Mouse (Mus musculus): ENCODE data around the gene Ttc25.
"Not testable (repeated sequence)": the region's sequence is repeated elsewhere in the genome, so short reads cannot be mapped to it uniquely, and the experiment has no call there.

The Ttc25 gene

DNA sequence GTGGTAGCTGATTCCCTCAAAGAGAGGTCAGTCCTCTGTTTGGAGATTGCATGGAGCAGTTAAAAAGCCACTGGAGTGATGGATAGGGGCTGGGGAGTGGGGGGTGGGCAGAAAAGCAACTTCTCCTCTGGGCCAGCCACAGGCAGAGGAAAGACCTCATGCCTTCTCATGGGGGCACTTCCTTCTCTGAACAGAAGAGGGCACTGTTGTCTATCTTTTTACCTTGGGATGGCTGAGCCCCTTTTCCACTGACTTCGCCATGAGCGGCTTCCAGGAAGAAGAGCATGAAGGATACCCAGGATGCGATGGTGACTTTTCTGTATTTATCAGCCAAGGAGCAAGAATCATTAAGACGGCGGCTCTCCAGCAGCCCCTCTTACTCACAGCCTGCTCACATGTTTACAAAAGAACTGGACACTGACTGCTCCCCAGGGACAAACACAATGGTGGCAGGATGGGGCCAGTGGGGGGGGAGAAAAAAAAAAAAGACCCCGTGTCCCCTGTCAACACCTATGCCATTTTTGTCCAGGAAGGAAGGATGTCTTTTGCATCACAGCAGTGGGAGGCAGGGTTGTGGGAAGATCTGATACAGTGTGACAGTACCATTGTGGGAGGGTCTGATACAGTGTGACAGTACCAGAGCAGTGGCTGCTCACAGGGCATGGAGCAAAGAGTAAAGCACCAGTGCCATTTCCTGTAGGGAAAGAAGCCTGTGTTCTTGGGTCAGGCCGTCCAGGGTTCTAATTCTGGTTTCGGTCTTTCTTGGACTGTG lies 25.2 kb downstream of the Ttc25 start:
- peak; percentile 82 for DNase-seq (ENCODE audit: low read depth)

DNA sequence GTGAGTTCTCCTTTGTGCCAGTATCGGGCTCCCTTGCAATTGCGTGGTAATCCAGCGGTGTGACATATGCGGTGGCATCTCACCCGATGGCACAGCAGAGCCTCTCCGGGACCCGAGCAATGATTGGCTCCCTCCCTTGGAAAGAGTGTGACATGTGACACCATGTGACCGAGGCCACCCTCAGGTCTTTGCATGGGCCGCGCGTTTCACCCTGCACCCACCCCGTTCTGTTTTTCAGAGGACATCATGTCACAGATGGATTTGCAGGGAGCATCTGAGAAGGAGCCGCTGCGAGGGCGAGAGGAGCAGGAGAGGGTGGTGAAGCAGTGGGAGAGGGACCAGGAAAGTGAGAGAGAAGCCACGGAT lies 25.8 kb downstream of the Ttc25 start:
- DNase-seq (ENCODE audit: low read depth): no peak

DNA sequence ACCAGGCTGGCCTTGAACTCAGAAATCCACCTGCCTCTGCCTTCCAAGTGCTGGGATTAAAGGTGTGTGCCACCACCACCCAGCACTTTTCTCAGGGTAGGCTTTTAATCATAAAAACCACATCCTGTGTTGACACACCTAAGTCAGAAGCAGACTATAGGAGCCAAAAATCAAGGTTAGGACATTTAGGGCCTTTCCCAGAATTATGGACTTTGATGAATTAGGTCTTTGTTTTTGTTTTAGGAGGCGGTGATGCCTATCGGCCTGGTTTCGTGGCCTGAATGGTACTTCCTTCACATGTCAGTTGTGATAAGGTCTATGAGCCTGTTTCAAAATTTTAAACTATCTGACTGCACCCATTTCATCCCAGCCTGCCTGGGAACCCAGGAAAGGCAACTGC lies 28.8 kb downstream of the Ttc25 start:
- DNase-seq (ENCODE audit: low read depth): no peak

DNA sequence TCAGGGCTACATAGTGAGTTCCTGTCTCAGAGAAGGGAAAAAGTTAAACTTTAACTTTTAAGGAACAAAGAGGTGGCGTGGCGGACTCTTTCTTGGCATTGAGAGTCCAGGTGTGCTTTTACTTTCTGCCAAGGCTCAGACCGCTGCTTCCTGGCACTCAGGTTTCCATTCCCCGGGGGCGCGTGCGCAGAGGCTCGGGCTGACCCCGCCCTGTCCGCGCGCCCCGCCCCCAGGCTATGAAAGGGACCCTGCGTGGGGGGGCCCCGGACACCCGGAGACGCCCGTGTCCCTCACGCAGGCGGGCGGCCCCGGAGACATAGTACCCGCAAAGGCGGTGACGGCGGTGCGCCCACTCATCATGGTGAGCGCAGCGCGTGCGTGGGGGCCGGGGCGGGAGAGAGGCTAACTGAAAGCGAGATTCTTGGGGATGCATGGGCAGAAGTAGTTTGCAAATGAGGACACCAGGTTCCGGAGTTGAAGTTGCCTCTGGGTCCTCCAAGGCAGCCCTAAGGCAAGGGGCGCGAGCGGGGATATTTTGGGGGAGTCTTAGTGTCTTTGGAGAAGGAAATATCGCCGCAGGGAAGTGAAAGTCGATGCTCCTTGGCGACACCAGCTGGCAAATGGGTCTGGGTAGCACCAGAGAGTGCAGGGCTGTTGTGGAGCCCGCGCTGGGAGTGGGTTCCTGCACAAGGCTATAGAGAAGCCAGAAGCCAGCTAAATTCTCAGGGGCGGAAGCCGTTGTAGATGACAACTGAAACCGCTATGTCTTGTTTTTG lies 29.5 kb downstream of the Ttc25 start, which contains the start of gene Cnp:
Gene Cnp, plus strand, starts transcription at position 197 of the 776 bp plus-strand sequence.
- DNase-seq (ENCODE audit: low read depth): peak; percentile 73

DNA sequence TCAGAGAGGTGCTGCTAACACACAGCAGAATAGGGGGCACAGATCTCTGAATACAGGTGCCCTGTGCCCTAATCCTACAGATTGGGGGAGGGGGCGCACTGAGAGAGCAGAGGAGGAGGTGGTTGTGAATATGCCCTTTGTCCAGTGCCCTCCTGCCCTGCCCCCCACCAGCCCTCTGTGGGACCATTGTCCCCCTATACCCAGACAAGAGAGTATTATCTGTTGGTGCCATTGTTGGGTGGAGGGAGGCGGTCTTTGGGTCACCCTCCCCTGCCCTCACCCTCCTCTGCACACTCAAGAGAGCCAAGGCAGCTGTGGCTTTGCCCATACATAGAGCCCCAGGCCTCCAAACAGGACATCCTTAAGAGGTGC lies 30.1 kb downstream of the Ttc25 start:
- DNase-seq (ENCODE audit: low read depth): no peak

DNA sequence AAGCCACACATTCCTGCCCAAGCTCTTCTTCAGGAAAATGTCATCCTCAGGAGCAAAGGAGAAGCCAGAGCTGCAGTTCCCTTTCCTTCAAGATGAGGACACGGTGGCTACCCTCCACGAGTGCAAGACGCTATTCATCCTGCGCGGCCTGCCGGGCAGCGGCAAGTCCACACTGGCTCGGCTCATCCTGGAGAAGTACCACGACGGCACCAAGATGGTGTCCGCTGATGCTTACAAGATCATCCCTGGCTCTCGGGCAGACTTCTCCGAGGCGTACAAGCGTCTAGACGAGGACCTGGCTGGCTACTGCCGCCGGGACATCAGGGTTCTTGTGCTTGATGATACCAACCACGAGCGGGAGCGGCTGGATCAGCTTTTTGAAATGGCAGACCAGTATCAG lies 30.8 kb downstream of the Ttc25 start:
- no peak for DNase-seq (ENCODE audit: low read depth)

DNA sequence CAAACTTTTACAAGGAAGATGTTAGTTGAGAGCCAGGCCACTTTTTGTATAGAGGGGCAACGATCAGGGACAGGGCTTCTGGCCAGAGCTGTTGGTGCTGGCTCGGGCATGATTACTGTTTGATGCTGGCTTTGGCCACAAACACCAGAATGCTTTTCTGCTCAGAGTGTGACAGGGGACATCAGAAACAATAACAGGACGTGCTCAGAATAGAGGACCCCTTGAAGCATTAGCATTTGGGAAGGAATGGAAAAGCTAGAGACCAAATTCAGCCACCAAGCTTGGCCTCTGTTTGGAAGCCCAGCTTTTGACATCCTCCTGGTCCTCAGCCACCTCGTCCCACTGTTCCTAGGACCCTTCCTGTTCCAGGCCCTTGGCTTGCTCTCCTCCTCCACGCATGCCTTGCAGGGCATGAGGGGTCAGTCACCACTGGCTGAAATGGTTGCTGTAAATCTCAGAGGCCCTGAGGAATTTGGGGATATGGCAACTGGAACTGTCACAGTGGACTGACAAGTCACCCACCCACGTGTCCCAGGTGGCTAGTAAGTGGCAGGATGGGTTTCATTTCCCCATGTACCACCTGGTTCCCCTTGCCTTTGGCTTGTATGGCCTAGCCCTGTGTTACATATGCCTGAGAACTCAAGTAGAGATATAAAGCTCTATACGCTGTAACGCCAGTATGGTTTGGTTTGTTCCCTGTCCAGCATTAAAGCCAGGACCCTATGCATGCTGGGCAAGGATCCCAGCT lies 32.6 kb downstream of the Ttc25 start:
- DNase-seq (ENCODE audit: low read depth): no peak

DNA sequence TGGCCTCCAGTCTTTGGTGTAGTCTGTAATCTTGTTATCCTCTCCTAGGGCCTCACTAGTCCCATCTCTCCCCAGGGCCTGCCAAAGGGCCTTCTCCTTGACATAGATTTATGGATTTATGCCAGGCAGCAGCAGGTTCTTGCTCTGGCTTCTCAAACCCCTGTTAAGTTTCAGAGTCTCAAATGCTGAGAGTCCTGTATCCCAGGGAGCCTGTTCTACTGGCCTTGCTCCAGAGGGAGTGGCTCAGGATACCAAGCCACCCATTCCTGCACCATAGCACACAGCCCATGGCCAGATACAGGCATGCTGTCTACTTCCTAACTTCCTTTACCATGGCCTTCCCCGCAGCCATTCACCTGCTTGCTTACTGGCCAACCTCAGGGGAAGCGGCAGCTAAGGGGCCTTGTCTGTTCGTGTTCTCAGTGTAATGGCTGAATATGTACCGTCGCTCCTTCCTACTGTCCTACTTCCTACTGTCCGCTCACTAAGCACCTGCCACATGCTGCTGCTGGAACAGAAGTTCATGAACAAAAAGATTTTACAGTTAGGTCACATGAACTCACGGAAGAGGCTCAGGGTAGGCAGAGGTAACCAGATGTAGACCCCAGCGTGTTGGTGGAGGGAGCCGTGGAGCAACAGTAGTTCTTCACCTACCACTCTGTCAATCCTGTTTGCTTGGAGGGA lies 33.9 kb downstream of the Ttc25 start:
- no peak for DNase-seq (ENCODE audit: low read depth)

DNA sequence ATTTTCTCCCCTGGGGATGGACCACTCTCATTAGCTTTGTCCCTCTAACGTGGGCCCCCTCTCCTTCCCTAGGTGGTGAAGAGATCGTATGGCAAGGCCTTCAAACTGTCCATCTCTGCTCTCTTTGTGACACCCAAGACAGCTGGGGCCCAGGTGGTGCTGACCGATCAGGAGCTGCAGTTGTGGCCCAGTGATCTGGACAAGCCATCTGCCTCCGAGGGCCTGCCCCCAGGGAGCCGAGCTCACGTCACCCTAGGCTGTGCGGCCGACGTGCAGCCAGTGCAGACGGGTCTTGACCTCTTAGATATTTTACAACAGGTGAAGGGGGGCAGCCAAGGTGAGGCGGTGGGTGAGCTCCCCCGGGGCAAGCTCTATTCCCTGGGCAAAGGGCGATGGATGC lies 34.9 kb downstream of the Ttc25 start:
- no peak for DNase-seq (ENCODE audit: low read depth)

DNA sequence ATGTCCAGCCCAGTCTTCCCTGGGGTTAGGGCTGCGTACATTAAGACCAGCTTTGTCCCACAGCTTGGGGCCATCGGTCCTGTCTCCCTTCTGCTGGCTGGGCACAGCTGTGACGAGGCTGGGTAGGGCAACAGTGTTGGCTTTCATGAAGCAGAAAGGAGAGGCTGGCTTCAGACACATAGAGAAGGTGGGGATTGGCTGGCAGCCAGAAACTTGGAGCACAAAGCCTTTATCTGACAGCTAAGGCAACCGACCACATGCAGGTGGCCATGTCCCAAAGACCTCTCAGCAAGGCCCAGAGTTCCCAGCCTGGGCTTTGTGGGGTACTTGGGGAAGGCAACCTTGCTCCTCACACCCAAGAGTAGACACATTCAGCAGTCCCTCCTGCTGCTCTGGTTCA lies 36.3 kb downstream of the Ttc25 start:
- DNase-seq (ENCODE audit: low read depth): peak; percentile 19

DNA sequence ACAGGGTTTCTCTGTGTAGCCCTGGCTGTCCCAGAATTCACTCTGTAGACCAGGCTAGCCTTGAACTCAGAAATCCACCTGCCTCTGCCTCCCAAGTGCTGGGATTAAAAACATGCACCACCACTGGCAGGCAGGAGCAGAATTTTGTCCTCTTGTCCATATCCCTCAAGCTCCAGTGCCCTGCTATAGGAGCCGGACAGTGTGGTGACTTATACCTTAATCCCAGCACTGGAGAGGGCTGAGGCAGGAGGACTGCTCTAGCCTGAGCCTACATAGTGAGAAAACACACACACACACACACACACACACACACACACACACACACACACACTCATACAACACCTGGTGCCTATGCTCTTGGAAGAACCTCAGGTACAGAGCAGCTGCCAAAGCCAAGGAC lies 37.0 kb downstream of the Ttc25 start:
- DNase-seq (ENCODE audit: low read depth): not testable (repeated sequence)

DNA sequence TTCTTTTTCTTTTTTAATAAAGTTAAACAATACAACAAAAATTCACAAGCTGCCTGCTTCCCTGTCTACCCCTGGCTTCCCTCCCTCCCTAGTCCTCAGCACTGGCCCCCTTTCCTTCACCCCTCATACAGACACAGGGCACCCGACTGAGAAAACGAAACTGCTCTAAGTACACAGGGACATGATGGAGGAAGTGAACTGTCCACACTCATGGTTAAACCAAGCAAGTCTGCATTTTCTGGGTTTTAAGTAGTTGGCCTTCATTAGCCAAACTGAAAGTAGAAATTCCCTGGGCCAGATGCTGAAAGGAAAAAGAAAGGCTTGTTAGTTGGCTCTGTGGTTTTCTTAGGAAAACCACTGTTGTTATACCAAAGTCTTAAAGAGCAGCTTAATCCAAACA lies 37.4 kb downstream of the Ttc25 start:
- DNase-seq (ENCODE audit: low read depth): peak; percentile 21

DNA sequence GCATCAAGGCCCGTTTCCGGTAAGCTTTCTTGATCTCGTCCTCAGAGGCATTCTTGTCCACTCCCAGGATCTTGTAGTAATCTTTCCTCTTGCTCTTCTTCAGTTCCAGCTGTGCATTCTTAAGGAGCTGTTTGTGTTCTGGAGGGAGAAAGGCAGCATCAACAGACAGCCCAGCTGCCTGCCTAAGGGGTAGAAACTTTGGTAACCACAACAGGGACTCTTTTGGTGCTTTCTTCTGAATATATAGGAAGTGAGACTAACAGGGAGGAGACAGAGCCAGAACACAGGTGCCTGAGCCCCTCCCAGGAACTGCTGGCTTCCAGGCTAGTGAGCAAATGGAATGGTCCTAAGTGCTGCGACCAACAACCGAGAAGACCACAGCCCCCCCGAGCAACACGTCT lies 39.2 kb downstream of the Ttc25 start:
- no peak for DNase-seq (ENCODE audit: low read depth)

DNA sequence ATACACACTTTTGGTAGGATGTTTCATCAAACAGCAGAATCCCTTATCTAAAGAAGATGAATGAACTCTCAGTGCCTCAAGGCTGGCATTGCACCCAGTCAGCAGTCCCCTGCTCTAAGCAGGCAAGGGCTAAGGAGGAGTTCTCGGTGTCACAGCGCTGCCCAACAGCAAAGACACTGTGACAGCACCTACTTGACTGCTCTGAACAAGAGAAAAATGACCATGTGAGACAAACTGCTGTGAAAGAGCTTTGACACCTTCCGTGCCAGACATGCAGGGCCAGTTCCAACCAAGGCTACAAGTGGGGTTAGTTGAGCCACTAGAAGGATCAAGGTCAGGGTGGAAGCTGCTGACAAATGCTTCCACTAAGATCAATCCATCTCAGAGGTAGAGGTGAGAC lies 39.7 kb downstream of the Ttc25 start:
- no peak for DNase-seq (ENCODE audit: low read depth)

DNA sequence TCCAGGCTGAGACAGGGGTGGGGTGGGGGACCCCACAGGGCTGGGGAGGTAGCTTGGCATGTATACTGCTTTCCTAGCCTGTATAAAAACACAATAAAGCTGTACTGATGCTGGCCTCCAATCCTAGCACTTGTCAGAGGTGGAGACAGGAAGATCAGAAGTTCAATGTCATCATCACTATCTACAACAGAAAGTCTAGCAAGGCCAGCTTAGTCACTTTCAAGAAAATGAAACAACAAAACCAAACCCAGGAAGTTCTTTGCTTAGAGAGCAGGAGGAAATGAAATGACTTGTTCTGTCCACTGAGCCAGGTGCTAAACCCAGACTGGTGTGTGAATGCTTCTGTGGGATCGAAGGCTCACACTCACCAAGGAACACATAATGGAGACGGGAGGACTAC lies 43.1 kb downstream of the Ttc25 start:
- DNase-seq (ENCODE audit: low read depth): peak; percentile 59

DNA sequence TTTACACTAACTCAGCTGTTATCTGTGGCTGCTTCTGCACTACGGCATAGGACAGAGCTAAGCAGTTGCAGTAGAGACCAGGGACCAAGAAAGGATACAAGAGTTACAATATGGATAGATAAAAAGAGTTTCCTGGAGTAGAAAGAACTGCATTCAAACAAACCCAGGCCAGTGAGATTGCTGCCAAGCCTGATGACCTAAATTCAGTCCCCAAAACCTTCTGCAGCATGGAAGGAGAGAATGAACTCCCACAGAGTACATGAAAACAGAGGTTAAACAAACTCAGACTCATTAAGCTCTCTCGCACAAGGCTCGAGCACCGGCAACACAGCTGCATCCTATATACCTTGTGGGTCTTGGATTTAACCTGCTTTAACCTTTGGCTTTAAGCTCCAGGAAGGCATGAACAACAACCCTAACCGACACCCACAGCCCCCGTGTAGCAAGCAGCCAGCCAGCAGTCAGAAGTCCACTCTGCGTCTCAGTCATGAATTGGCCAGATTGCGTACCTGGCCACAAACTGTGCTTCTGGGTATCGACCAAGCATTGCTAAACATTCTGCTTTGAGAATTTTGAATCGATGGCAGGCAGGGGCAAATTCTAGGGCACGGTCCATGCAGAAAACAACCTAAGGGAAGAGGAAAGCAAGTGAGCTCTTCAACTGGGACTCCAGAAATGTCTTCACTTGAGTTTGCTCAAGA lies 47.1 kb downstream of the Ttc25 start:
- DNase-seq (ENCODE audit: low read depth): no peak

DNA sequence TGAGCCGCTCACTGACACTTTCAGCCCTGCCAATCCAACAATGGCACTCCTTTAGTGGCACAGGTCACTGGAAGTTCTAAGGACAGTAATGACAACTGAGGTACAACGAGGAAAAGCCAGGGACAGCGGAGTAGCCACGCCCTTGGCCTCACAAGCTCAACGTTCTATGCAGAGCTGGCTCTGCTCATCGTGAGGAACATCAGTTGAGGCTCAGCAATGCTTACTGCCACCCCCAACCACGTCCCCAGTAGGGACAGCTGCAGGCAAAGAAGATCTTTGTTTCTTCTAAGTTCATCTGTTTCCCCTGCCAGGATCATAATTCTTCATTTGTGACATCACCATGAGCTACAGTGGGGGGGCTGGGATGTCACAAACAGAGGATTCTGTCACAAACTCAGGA lies 49.2 kb downstream of the Ttc25 start:
- DNase-seq (ENCODE audit: low read depth): no peak

DNA sequence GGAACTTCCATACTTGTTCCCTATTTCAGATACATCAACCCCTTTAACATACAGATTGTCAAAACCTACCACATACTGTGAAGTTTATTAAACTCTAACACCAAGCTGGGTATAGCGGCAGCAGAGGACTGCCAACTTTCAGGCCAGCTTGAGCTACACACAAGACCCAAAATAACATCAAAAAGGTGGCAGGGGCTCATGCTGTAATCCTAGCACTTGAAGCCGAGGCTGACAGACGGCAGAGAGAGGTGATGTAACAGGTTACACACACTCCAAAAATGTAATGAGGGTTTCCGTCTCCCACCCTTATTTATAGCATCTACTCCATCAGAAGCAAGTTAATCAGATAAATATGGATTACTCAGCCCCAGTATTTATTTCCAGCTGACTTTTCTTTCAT lies 50.1 kb downstream of the Ttc25 start:
- DNase-seq (ENCODE audit: low read depth): no peak

DNA sequence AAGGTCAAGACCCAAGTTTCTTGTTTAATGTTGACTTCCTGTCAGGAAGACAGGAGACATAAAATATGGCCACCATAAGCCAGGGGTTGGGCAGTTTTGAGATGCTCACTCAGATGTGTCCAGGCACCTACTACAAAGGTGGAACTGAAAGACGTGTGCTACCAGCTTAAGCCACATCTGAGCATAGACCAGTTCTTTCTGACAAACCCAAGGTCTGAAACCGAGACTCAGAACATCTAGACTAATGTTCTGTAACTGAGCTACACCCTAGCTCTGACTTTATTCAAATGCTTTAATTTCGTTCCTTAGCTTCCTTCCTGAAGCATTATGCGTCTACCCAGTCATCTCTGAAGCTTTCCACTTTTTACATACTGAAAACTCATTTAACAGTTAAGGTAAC lies 52.7 kb downstream of the Ttc25 start:
- no peak for DNase-seq (ENCODE audit: low read depth)

DNA sequence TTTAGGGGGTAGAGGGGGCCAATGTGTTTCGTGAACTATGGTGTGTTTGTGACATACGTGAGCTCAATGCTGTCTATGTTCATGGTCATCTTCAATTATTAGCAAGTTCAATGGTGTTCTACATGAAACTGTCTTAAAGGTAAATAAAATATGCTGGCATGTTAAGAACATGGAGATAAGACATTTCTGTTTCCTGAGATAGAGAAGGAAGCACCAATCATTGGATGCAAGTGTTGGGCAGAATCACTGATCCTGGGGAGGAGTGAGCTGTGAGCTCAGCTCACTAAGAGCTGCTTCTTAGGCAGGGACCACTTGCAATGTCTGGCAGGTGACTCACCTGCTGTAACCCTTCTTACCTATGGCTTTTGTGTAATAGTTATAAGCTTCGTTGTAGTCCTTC lies 56.0 kb downstream of the Ttc25 start:
- DNase-seq (ENCODE audit: low read depth): no peak

DNA sequence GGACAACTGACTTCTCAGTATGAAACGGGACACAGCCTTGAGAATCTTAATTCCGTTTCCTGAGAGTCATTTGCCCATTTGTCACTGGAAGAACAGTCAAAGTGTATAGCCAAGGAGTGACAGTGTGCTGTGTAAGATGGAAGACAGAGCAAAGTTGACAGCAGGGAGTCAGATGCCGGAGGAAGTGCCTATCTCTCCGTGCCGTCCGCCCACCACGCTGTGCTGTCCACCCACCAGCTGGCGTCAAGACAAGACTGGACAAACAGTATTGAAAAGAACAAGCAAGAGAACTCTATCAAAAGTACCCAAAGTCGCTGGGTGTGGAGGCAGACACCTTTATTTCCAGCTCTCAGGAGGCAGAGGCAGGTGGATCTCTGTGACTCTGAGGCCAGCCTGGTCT lies 57.7 kb downstream of the Ttc25 start:
- DNase-seq (ENCODE audit: low read depth): no peak

DNA sequence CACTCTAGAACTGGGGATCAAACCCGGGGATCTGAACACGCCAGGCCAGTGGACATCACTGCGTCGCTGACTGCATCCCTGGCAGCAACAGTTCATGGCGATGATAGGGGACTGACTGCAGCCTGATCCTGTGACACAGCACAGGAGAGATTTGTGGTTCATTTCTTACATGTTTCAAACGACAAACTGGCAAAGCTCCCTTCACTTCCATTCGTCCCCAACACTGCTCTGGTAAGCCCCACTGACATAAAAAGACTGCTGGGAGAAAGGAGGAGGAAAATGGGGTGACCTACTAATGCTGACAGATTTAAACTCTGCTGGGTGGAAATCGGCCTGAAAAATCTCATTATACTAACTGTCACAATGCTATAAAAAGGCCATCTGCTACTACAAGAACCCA lies 58.4 kb downstream of the Ttc25 start:
- DNase-seq (ENCODE audit: low read depth): no peak
